Mouse (Mus musculus): ENCODE data around the gene Cacna2d4. TPM values are rescaled to one million over a fixed set of nuclear protein-coding genes. Genes with fewer than 3 reads are reported as not detected.

Gene Cacna2d4
- total and polyA plus RNA-seq, 2 experiments, result 0.28 TPM; not detected in 1

DNA sequence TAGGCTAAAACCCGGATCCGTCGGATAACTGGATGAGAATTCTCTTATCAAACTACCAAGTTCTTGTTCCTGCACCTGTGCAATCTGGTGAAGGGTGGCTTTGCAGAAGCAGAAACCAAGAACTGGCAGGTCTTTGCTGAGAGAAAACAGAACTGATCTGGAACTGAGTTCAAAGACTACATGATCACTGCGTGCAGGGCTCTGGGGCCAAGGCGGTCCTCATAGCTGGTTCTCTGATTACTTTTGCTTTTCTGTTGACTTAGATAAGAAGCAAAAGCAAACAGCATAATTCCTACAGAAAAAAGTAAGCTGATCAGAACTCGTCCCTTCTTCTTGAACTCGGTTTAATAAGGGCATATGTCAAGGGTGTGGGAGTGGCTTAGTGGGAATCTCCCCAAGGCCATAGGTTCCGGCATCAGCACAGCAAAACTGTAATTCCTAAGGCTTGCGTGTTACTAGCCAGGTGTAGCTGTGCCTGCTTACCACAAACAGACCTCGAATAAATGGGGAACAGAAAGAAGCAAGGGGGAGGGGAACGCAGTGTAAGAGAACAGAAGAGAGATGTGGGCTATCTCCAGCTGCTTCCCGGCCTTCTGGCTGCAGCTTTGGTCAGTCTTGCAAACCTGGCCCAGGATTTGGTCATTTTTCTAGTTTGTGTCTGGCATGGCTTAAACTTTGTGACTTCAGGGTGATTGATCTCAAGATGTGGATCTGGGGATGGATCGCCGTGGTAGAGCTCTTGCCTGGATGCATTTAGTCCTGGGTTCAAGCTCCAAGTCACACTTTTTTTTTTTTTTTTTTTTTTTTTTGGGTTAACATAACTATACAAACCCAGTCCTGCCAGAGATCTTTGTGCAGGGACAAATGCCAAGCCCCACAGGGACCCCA is 159.3 kb downstream of the Cacna2d4 start:
- TF ChIP-seq POLR2A (IDR thresholded peaks at IDR 0.05; ENCODE audit: extremely low read depth, insufficient read depth, low read length), result no peak
- no peak for TF ChIP-seq CTCF (IDR thresholded peaks at IDR 0.05; ENCODE audit: low read depth, low read length)
- 13% methylated on average over 14 of the region's 14 CpGs for WGBS
- Histone ChIP-seq H3K4me1 (ENCODE audit: control insufficient read depth, insufficient read depth, low read length) (peaks cover 37% of the 10 kb centered on the region), H3K27me3 (ENCODE audit: control insufficient read depth, insufficient read depth, low read length) (no peaks in the 10 kb centered on the region), H3K36me3 (ENCODE audit: control insufficient read depth, insufficient read depth, low read length) (peaks cover 31% of the 10 kb centered on the region), H3K79me2 (ENCODE audit: control insufficient read depth, insufficient read depth, low read length) (peaks cover 3% of the 10 kb centered on the region; the same call in 1 of the 2 replicates), H3K9ac (ENCODE audit: low read depth, low read length) (0 out of 2 replicates have a peak overlapping the region, but pooled peaks have one; percentile 11), H3K4me3 (ENCODE audit: insufficient read depth, low read depth, low read length) (no peak overlapping the region), H3K27ac (replicated peaks; ENCODE audit: insufficient read depth, low read depth, low read length) (peak overlapping the region; percentile 84)
- DNase-seq (ENCODE audit: extremely low read depth, low read depth, low spot score), result peak; percentile 93

DNA sequence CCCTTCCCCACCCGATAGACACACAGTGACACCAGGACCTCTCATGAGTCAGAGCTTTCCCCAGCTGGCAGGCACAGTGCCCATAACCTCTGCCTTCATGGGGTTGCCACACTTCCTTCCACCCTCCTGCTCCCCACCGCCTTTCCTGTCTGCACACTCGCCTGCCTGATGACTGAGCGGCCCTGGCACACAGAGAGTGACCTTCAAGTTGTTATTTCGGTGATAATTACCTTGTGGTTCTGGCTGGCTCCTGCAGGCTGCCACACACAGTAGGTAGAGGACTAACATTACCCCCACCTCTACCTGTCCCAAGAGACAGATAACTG is 159.9 kb downstream of the Cacna2d4 start:
- no peaks in the 10 kb centered on the region for H3K27me3 ChIP-seq (ENCODE audit: control insufficient read depth, insufficient read depth, low read length)
- H3K27ac ChIP-seq (replicated peaks; ENCODE audit: insufficient read depth, low read depth, low read length), result peak overlapping the region; percentile 84
- peaks cover 33% of the 10 kb centered on the region for H3K36me3 ChIP-seq (ENCODE audit: control insufficient read depth, insufficient read depth, low read length)
- DNase-seq (ENCODE audit: extremely low read depth, low read depth, low spot score), result peak; percentile 86
- no peak overlapping the region for H3K9ac ChIP-seq (ENCODE audit: low read depth, low read length)
- peaks cover 3% of the 10 kb centered on the region; the same call in 1 of the 2 replicates for H3K79me2 ChIP-seq (ENCODE audit: control insufficient read depth, insufficient read depth, low read length)
- H3K4me1 ChIP-seq (ENCODE audit: control insufficient read depth, insufficient read depth, low read length), result peaks cover 37% of the 10 kb centered on the region
- WGBS, result 5% methylated on average over 5 of the region's 5 CpGs
- H3K4me3 ChIP-seq (ENCODE audit: insufficient read depth, low read depth, low read length), result no peak overlapping the region
- TF ChIP-seq CTCF (IDR thresholded peaks at IDR 0.05; ENCODE audit: low read depth, low read length) (no peak), POLR2A (IDR thresholded peaks at IDR 0.05; ENCODE audit: extremely low read depth, insufficient read depth, low read length) (no peak)

DNA sequence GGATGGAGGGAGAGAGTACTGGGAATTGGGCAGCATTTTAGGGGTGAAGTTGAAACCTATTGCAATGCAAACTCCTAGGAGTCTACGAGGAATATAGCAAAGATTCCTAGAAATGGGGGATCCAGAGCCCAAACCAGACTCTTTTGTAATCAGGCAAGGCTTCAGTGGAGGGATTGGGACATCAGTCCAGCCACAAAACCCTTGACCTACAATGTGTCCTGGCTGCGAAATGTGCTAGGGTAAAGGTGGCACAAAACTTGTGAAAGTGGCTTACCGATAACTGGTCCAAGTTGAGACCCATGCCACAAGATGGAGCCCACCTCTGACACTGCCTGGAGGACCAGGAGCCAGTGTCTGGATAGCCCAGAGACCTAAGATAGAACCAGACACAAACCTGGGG is 163.0 kb downstream of the Cacna2d4 start:
- no peak overlapping the region for H3K4me3 ChIP-seq (ENCODE audit: insufficient read depth, low read depth, low read length)
- 27% methylated on average over 3 of the region's 3 CpGs for WGBS
- DNase-seq (ENCODE audit: extremely low read depth, low read depth, low spot score), result peak; percentile 84
- peaks cover 42% of the 10 kb centered on the region for H3K36me3 ChIP-seq (ENCODE audit: control insufficient read depth, insufficient read depth, low read length)
- H3K27ac ChIP-seq (replicated peaks; ENCODE audit: insufficient read depth, low read depth, low read length), result peak overlapping the region; percentile 60
- TF ChIP-seq CTCF (IDR thresholded peaks at IDR 0.05; ENCODE audit: low read depth, low read length) (no peak), POLR2A (IDR thresholded peaks at IDR 0.05; ENCODE audit: extremely low read depth, insufficient read depth, low read length) (no peak)
- no peak overlapping the region for H3K9ac ChIP-seq (ENCODE audit: low read depth, low read length)
- H3K4me1 ChIP-seq (ENCODE audit: control insufficient read depth, insufficient read depth, low read length), result peaks cover 52% of the 10 kb centered on the region
- no peaks in the 10 kb centered on the region for H3K27me3 ChIP-seq (ENCODE audit: control insufficient read depth, insufficient read depth, low read length)
- peaks cover 6% of the 10 kb centered on the region; the same call in 1 of the 2 replicates for H3K79me2 ChIP-seq (ENCODE audit: control insufficient read depth, insufficient read depth, low read length)

DNA sequence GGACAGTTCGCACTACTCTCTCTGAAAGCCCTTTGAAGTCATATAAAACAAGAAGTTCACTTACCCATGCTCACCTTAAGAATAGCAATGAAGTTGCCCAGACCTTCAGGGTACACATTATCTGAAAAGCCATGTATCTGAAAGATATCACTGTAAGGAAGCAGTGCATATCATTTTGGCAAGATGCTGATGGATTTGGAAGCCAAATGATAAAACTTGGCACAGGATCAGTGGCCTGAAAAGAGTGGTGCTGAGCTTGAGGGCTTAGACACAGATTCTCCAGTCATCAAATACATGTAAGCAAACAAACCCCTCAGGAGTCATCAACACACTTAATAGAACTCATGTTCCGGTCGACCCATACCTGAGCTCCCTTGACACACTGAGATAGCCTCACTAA is 164.3 kb downstream of the Cacna2d4 start:
- Histone ChIP-seq H3K79me2 (ENCODE audit: control insufficient read depth, insufficient read depth, low read length) (peaks cover 3% of the 10 kb centered on the region; the same call in 1 of the 2 replicates), H3K36me3 (ENCODE audit: control insufficient read depth, insufficient read depth, low read length) (peaks cover 45% of the 10 kb centered on the region), H3K27me3 (ENCODE audit: control insufficient read depth, insufficient read depth, low read length) (no peaks in the 10 kb centered on the region), H3K9ac (ENCODE audit: low read depth, low read length) (no peak overlapping the region), H3K4me1 (ENCODE audit: control insufficient read depth, insufficient read depth, low read length) (peaks cover 48% of the 10 kb centered on the region), H3K4me3 (ENCODE audit: insufficient read depth, low read depth, low read length) (no peak overlapping the region), H3K27ac (replicated peaks; ENCODE audit: insufficient read depth, low read depth, low read length) (peak overlapping the region; percentile 60; the same call in 1 of the 2 replicates)
- 44% methylated on average over 3 of the region's 3 CpGs for WGBS
- peak; percentile 71 for DNase-seq (ENCODE audit: extremely low read depth, low read depth, low spot score)
- no peak for TF ChIP-seq POLR2A (IDR thresholded peaks at IDR 0.05; ENCODE audit: extremely low read depth, insufficient read depth, low read length)
- no peak for TF ChIP-seq CTCF (IDR thresholded peaks at IDR 0.05; ENCODE audit: low read depth, low read length)

DNA sequence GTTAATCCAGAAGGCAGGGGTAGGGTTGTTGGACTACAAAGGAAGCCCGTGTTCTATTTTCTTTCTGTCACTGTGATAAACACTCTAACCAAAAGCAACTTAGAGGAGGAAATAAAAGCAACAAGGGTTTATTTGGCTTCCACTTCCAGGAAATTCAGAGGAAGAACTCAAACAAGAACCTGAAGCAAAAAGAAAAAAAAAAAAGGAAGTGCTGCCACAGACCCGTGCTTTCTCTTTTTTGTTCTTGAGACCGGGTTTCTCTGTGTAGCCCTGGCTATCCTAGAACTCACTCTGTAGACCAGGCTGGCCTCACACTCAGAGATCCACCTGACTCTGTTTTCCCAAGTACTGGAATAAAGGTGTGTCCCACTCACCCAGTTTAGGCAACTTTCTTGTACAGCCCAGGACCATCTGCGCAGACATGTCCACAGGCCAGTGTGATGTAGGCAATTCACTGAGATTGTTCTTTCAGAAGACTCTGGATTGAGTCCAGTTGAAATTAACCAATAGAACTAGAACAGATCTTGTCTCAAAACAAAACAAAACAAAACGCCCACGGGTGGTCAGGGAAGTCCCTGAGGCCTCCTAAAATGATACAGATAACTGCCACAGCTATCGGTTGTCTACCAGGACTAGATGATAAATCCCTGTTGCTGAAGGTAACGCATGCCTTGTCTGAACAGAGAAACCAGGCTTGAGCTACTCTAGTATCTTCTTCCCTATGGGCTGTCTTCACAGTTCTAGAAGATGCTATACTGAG is 165.4 kb downstream of the Cacna2d4 start:
- WGBS, result 39% methylated on average over 8 of the region's 8 CpGs
- Histone ChIP-seq H3K79me2 (ENCODE audit: control insufficient read depth, insufficient read depth, low read length) (peaks cover 3% of the 10 kb centered on the region; the same call in 1 of the 2 replicates), H3K36me3 (ENCODE audit: control insufficient read depth, insufficient read depth, low read length) (peaks cover 51% of the 10 kb centered on the region), H3K27me3 (ENCODE audit: control insufficient read depth, insufficient read depth, low read length) (no peaks in the 10 kb centered on the region), H3K4me3 (ENCODE audit: insufficient read depth, low read depth, low read length) (no peak overlapping the region), H3K27ac (replicated peaks; ENCODE audit: insufficient read depth, low read depth, low read length) (peak overlapping the region; percentile 74), H3K9ac (ENCODE audit: low read depth, low read length) (0 out of 2 replicates have a peak overlapping the region, but pooled peaks have one; percentile 6), H3K4me1 (ENCODE audit: control insufficient read depth, insufficient read depth, low read length) (peaks cover 54% of the 10 kb centered on the region)
- DNase-seq (ENCODE audit: extremely low read depth, low read depth, low spot score), result peak; percentile 52
- TF ChIP-seq CTCF (IDR thresholded peaks at IDR 0.05; ENCODE audit: low read depth, low read length) (no peak), POLR2A (IDR thresholded peaks at IDR 0.05; ENCODE audit: extremely low read depth, insufficient read depth, low read length) (no peak)

Other genes with a start within 250 kb of the Cacna2d4 start
- 2.1 and 2.5 TPM in 2 replicates for gene Dcp1b, start 61.3 kb upstream of the Cacna2d4 start, total RNA-seq (2014; rRNA removed)
- 2.7 and 4.1 TPM in 2 replicates for gene Dcp1b, start 61.3 kb upstream of the Cacna2d4 start, polyA plus RNA-seq (2012; rRNA removed)
- 0.18 and 0.20 TPM in 2 replicates for gene Cacna1c, start 40.1 kb upstream of the Cacna2d4 start, total RNA-seq (2014; rRNA removed)
- gene Cacna1c, start 40.1 kb upstream of the Cacna2d4 start, polyA plus RNA-seq (2012; rRNA removed), result 0.01 and 0.09 TPM in 2 replicates
- under 0.01 TPM in 2 replicates for gene Lrtm2, start 94.2 kb downstream of the Cacna2d4 start, total RNA-seq (2014; rRNA removed)
- 0.05 and 0.17 TPM in 2 replicates for gene Lrtm2, start 94.2 kb downstream of the Cacna2d4 start, polyA plus RNA-seq (2012; rRNA removed)
- gene Adipor2, start 181.2 kb downstream of the Cacna2d4 start, total RNA-seq (2014; rRNA removed), result 252 and 306 TPM in 2 replicates
- gene Adipor2, start 181.2 kb downstream of the Cacna2d4 start, polyA plus RNA-seq (2012; rRNA removed), result 212 and 246 TPM in 2 replicates
- gene Fbxl14, start 243.1 kb downstream of the Cacna2d4 start, total RNA-seq (2014; rRNA removed), result 5.0 and 7.9 TPM in 2 replicates
- 17.5 and 18.7 TPM in 2 replicates for gene Fbxl14, start 243.1 kb downstream of the Cacna2d4 start, polyA plus RNA-seq (2012; rRNA removed)

Measured in liver, adult 2 months (tissue).